Mouse (Mus musculus) liver, embryonic 11.5 days (tissue): ENCODE measurements around the gene Hdgfl3. TPM values are rescaled to one million over a fixed set of nuclear protein-coding genes. Genes with fewer than 3 reads are reported as not detected.

Experiments
- ATAC-seq: fragments of 200-750 bp; cut with Nextera tagmentation; replicated peaks from 2 replicates; pipeline ENCODE4 v1.8.0; 2017; ENCODE audit warnings: moderate number of reproducible peaks, mild to moderate bottlenecking, moderate TSS enrichment, moderate library complexity; ENCODE audit not compliant: low FRiP score
- DNase-seq: peaks from one replicate; pipeline ENCODE4 v3.0.0-alpha.2; 2017; ENCODE audit warnings: low spot score
- H3K27ac ChIP-seq: fragments of 300-500 bp; sonication (generic); 2 replicates; pipeline ENCODE4 v1.5.1; 2014; ENCODE audit warnings: mild to moderate bottlenecking, low read depth, low read length, control low read depth
- H3K27me3 ChIP-seq: fragments of 300-500 bp; sonication (generic); replicated peaks from 2 replicates; pipeline ENCODE4 v1.6.1; 2014; ENCODE audit warnings: low read length, mixed read lengths; ENCODE audit not compliant: control insufficient read depth, insufficient read depth
- H3K36me3 ChIP-seq: fragments of 300-500 bp; sonication (generic); 2 replicates; pipeline ENCODE4 v1.6.1; 2014; ENCODE audit warnings: mild to moderate bottlenecking, low read length, moderate library complexity, mixed read lengths; ENCODE audit not compliant: control insufficient read depth, insufficient read depth
- H3K4me1 ChIP-seq: fragments of 300-500 bp; sonication (generic); replicated peaks from 2 replicates; pipeline ENCODE4 v1.6.1; 2014; ENCODE audit warnings: low read length, mixed read lengths; ENCODE audit not compliant: control insufficient read depth, insufficient read depth
- H3K4me2 ChIP-seq: fragments of 300-500 bp; sonication (generic); 2 replicates; pipeline ENCODE4 v1.6.1; 2014; ENCODE audit warnings: mild to moderate bottlenecking, control low read depth, moderate library complexity
- H3K4me3 ChIP-seq: fragments of 300-500 bp; sonication (generic); 2 replicates; pipeline ENCODE4 v1.5.1; 2014; ENCODE audit warnings: low read depth, low read length, control low read depth
- H3K9ac ChIP-seq: fragments of 300-500 bp; sonication (generic); 2 replicates; pipeline ENCODE4 v1.6.1; 2014; ENCODE audit warnings: low read depth, low read length, control low read depth
- H3K9me3 ChIP-seq: fragments of 300-500 bp; sonication (generic); 2 replicates; pipeline ENCODE4 v1.6.1; 2016; ENCODE audit warnings: low read length, inconsistent platforms, mixed read lengths; ENCODE audit not compliant: control insufficient read depth
- WGBS: fragments of 180-500 bp; shearing (Covaris S2); extraction: QIAGEN DNeasy Blood & Tissue Kit; methylation state at CpG from one replicate; pipeline ENCODE4 v1.1.7; 2014; 5-methylcytosine and 5-hydroxymethylcytosine counted together
- polyA plus RNA-seq: library from polyadenylated mRNA; unstranded; fragments of >200 nt; fragmentation: Nextera tagmentation; extraction: Ambion mirVana; gene quantifications from 2 replicates; pipeline ENCODE4 v1.2.1, GENCODE M21; 2014

Gene Hdgfl3
- polyA plus RNA-seq, 1 experiment from 2014 or later = 5.9 TPM

- no peaks in the 10 kb centered on the region for H3K9me3 ChIP-seq
- no peak overlapping the region for H3K4me2 ChIP-seq
- no peak for DNase-seq
- no peaks in the 10 kb centered on the region for H3K4me1 ChIP-seq
- no peak overlapping the region for H3K27ac ChIP-seq
- H3K9ac ChIP-seq = no peak overlapping the region
- no peaks in the 10 kb centered on the region for H3K27me3 ChIP-seq
- 89% methylated on average over 4 of the region's 4 CpGs for WGBS
- no peak for ATAC-seq
- no peaks in the 10 kb centered on the region for H3K36me3 ChIP-seq
- no peak overlapping the region for H3K4me3 ChIP-seq
Observed at GRCm38 (mm10) chr7:81880797-81881196, 53.5 kb downstream of the Hdgfl3 start.

GRCm38 (mm10) chr7:81880286-81880685 lies 54.0 kb downstream of the Hdgfl3 start:
- Histone ChIP-seq H3K9ac (no peak overlapping the region), H3K4me1 (no peaks in the 10 kb centered on the region), H3K4me2 (no peak overlapping the region), H3K4me3 (no peak overlapping the region), H3K9me3 (no peaks in the 10 kb centered on the region), H3K36me3 (no peaks in the 10 kb centered on the region), H3K27ac (no peak overlapping the region), H3K27me3 (no peaks in the 10 kb centered on the region)
- 78% methylated on average over 5 of the region's 5 CpGs for WGBS
- DNase-seq (no peak), ATAC-seq (no peak)

- no peak overlapping the region for H3K4me2 ChIP-seq
- DNase-seq (no peak), ATAC-seq (no peak)
- H3K4me1 ChIP-seq = peaks cover 7% of the 10 kb centered on the region
- H3K36me3 ChIP-seq = no peaks in the 10 kb centered on the region
- WGBS = 75% methylated on average over 9 of the region's 9 CpGs
- H3K9ac ChIP-seq = no peak overlapping the region
- no peaks in the 10 kb centered on the region for H3K9me3 ChIP-seq
- H3K27ac ChIP-seq = no peak overlapping the region
- H3K27me3 ChIP-seq = no peaks in the 10 kb centered on the region
- no peak overlapping the region for H3K4me3 ChIP-seq
Observed at GRCm38 (mm10) chr7:81875372-81875771, 58.9 kb downstream of the Hdgfl3 start.

GRCm38 (mm10) chr7:81874636-81875035 lies 59.6 kb downstream of the Hdgfl3 start:
- H3K27me3 ChIP-seq = no peaks in the 10 kb centered on the region; the same call in 1 of the 2 replicates
- no peak for DNase-seq
- no peak for ATAC-seq

GRCm38 (mm10) chr7:81873807-81874206 lies 60.5 kb downstream of the Hdgfl3 start:
- Histone ChIP-seq H3K27ac (no peak overlapping the region), H3K9ac (no peak overlapping the region), H3K9me3 (no peaks in the 10 kb centered on the region), H3K4me2 (no peak overlapping the region), H3K36me3 (no peaks in the 10 kb centered on the region), H3K27me3 (no peaks in the 10 kb centered on the region; the same call in 1 of the 2 replicates), H3K4me3 (no peak overlapping the region), H3K4me1 (peaks cover 7% of the 10 kb centered on the region)
- ATAC-seq (no peak), DNase-seq (no peak)
- 6% methylated on average over 1 of the region's 1 CpGs for WGBS

More at GRCm38 (mm10) chr7:81874636-81875035, 59.6 kb downstream of the Hdgfl3 start:
- Histone ChIP-seq H3K27ac (no peak overlapping the region), H3K9ac (no peak overlapping the region), H3K4me3 (no peak overlapping the region), H3K9me3 (no peaks in the 10 kb centered on the region), H3K4me1 (peaks cover 7% of the 10 kb centered on the region), H3K36me3 (no peaks in the 10 kb centered on the region), H3K4me2 (no peak overlapping the region)
- WGBS = 80% methylated on average over 6 of the region's 6 CpGs

- DNase-seq (no peak), ATAC-seq (peak; percentile 47)
- Histone ChIP-seq H3K9me3 (no peaks in the 10 kb centered on the region), H3K4me2 (no peak overlapping the region), H3K4me1 (peaks cover 7% of the 10 kb centered on the region), H3K4me3 (no peak overlapping the region), H3K9ac (no peak overlapping the region), H3K27ac (no peak overlapping the region), H3K36me3 (no peaks in the 10 kb centered on the region), H3K27me3 (no peaks in the 10 kb centered on the region; the same call in 1 of the 2 replicates)
- 62% methylated on average over 13 of the region's 13 CpGs for WGBS
Observed at GRCm38 (mm10) chr7:81872493-81873013, 61.7 kb downstream of the Hdgfl3 start.

- Histone ChIP-seq H3K9me3 (no peaks in the 10 kb centered on the region), H3K36me3 (no peaks in the 10 kb centered on the region), H3K27me3 (no peaks in the 10 kb centered on the region; the same call in 1 of the 2 replicates), H3K27ac (no peak overlapping the region), H3K4me2 (no peak overlapping the region), H3K9ac (no peak overlapping the region), H3K4me3 (no peak overlapping the region), H3K4me1 (peaks cover 5% of the 10 kb centered on the region)
- 33% methylated on average over 6 of the region's 6 CpGs for WGBS
- peak; percentile 77 for ATAC-seq
- DNase-seq = peak; percentile 54
Observed at GRCm38 (mm10) chr7:81868158-81868557, 66.1 kb downstream of the Hdgfl3 start.

- DNase-seq (peak; percentile 14), ATAC-seq (no peak)
- Histone ChIP-seq H3K4me2 (no peak overlapping the region), H3K36me3 (no peaks in the 10 kb centered on the region), H3K27ac (no peak overlapping the region), H3K9me3 (no peaks in the 10 kb centered on the region), H3K4me3 (no peak overlapping the region), H3K9ac (no peak overlapping the region), H3K4me1 (0 out of 2 replicates have a peak, but pooled peaks cover 2% of the 10 kb centered on the region), H3K27me3 (peaks cover 5% of the 10 kb centered on the region)
- 86% methylated on average over 9 of the region's 9 CpGs for WGBS
Observed at GRCm38 (mm10) chr7:81867231-81867930, 66.9 kb downstream of the Hdgfl3 start.

GRCm38 (mm10) chr7:81865937-81866336 lies 68.3 kb downstream of the Hdgfl3 start:
- Histone ChIP-seq H3K27me3 (peaks cover 17% of the 10 kb centered on the region), H3K27ac (no peak overlapping the region), H3K4me1 (0 out of 2 replicates have a peak, but pooled peaks cover 2% of the 10 kb centered on the region), H3K36me3 (no peaks in the 10 kb centered on the region), H3K4me2 (no peak overlapping the region), H3K9me3 (no peaks in the 10 kb centered on the region), H3K9ac (no peak overlapping the region), H3K4me3 (no peak overlapping the region)
- 92% methylated on average over 6 of the region's 6 CpGs for WGBS
- ATAC-seq (no peak), DNase-seq (peak; percentile 22)
